Mouse (Mus musculus) spleen, postnatal 36 days (tissue): ENCODE results near the gene Slc36a3.
"Not testable (repeated sequence)": the region's sequence is repeated elsewhere in the genome, so short reads cannot be mapped to it uniquely, and the experiment has no call there.

Experiments
- DNase-seq, 2 experiments: peaks; one replicate each; pipeline ENCODE4 v3.0.0; 2022; ENCODE audit warnings: low spot score in 2 of 2, mixed read lengths in 1 of 2

The Slc36a3 gene

DNA sequence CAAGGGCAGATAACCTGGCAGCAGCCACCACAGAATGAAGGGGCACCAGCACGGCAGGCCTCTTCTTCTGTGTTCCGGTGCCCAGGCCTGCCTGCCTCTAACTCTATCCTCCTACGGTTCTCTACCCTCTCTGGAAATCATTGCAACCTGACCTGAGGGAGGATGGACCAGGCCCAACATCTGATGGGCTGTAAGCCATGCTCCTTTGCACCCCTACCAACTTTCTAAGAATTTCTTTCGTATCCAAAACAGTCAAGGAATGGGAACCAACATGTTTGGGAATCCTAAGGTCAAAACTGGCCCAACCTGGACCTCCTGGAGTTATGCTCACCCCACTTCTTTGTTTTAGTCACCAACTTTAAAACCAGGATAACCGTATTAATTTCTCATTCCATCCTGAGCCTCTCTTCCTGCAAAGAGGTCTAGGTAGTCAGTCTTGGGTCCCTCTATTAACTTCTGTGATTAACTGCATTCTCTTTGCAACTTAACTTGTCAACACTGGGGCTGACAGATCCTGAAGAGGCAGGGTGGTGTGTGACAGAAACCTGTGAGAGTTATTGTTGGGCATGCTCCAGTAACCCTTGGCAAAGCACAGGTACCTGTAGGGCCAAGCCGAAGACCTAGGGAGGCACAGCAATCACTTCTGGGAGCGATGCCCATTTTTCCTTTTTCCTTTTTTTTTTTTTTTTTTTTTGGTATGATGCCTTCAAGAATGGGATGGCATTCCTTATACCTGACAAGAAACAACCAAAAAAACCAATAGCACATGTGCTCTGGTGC lies 41.8 kb downstream of the Slc36a3 start:
- DNase-seq, result no peak

GRCm38 (mm10) chr11:55106636-55107035 lies 44.9 kb downstream of the Slc36a3 start:
- peak; percentile 31 to 34 for DNase-seq

DNA sequence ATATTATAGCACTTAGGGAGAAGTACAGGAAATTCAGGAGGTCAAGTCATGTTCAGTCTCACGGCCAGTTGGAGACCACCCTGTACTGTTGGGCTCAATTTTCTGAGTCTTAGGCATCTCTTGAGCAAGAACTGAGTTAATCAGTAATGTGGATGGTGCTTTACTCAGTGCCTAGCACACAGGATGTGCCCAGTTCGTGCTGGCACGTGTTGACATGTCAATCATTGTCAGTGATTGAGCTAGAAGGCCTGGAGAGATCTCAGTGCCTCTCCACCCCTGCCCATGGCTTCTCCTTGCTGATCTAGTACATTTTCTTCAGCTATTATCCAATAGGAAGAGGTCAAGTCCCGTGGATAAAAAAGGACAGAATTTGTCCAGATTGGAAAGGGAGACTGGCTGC lies 46.1 kb downstream of the Slc36a3 start:
- no peak for DNase-seq

GRCm38 (mm10) chr11:55103229-55103628 lies 48.3 kb downstream of the Slc36a3 start:
- DNase-seq, result no peak

- DNase-seq, result no peak
Measured at GRCm38 (mm10) chr11:55102015-55102414, 49.5 kb downstream of the Slc36a3 start.

- DNase-seq, result peak; percentile 69 to 78
Measured at GRCm38 (mm10) chr11:55099868-55100267, 51.6 kb downstream of the Slc36a3 start.

GRCm38 (mm10) chr11:55099019-55099771 lies 52.3 kb downstream of the Slc36a3 start:
- no peak for DNase-seq

DNA sequence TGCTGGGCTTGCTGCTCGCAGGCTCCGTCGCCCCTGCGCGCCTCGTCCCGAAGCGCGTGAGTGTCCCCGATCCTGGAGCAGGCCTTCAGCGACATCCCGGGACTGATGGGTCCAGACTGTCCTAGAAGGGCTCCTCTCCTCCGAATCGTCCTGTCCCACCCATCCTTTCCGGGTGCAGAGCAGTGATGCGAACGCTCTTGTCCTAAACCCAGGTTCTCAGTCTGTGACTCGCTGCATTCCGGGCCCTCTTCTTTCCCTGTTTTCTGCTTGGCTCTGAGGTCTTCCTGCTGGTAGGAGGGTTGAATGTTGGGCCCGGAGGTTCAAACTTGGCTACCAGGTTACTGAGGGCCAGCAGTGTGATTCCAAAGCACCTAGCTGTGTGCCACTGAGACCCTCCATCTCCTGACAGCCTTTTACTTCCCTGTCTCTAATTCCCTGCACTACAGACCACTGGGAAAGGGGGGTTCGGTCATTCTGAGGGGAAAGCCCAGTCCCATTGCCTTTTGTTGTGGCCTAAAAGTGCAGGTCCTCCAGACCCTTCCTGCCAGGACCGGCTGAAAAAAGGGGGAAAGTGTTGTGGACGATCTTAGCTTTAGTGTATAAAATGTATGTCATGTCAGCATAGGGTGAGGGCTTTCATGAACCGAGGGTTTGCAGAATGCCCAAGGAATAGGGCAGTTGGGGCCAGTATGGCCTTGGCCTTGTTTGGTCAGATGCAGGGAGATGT lies 53.2 kb downstream of the Slc36a3 start:
- DNase-seq, result no peak

- peak; percentile 98 to 99 for DNase-seq
Measured at GRCm38 (mm10) chr11:55097463-55098188, 53.9 kb downstream of the Slc36a3 start, which contains the start of gene Gm2a. Gene Gm2a (plus strand): TSS chr11:55098115.

DNA sequence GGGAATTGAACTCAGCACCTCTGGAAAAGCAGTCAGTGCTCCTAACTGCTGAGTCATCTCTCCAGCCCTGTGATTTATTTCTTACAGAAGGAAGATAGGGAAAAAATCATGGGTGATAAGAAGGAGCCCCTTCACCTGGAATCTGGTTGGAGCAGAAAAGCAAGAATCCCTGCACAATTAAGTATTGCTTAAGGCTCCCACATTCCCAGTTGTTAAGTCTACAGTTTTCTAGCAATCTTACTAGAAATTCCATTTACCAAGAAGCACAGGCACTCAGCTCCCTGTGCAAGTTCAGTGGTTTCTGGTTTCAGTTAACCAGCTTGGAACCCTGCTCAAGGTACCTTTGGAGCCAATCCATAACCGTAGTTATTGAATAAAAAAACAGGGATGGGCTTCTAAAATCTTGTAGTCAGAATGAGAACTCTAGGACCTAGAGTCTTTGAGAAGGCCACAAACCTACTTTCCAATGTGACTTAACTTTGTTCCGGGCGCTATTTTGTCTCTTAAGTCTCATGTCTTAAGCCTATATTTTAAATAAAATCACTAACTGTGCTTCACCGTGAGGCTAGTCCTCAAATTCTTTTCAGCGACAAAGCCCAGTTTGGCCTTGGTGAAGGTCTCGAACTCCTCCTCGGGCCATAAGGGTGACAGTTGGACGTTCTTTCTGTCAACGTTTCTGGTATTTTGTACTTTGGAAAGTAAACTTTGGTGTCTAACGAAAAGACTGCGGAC lies 54.6 kb downstream of the Slc36a3 start:
- DNase-seq, result no peak

DNA sequence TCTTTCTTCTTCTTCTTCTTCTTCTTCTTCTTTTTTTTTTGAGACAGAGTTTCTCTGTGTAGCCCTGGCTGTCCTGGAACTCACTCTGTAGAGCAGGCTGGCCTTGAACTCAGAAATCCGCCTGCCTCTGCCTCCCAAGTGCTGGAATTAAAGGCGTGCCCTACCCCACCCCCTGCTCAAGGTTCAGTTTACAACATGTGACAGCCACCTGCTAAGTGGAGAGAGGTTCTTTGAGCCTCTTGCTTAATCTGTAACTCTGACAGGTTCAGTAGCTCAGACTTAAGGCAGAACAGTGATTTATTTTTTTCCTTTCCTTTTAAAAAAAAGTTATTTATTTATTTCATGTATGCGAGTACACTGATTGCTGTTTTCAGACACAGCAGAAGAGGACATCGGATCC lies 55.2 kb downstream of the Slc36a3 start:
- DNase-seq, result not testable (repeated sequence)

- DNase-seq, result no peak
Measured at GRCm38 (mm10) chr11:55093096-55093495, 58.4 kb downstream of the Slc36a3 start.

DNA sequence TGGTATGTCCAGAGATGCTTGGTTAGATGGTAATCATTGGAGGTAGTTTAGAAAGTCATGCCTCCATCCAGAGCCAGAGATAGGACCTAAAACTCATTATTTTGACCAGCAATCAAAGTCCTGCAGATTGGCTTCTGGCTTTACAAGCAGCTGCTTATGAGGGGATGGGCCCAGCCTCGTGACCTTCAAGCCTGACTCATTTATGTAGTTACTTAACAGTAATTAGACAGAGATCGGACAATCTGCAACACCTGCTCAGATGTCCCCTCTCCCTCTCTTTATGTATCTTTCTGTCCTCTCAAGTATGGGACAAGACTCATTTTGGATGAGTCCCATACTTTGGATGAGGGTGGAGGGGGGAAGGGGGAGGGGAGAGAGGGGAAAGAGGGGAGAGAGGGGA lies 61.6 kb downstream of the Slc36a3 start:
- DNase-seq, result no peak

GRCm38 (mm10) chr11:55087006-55087405 lies 64.5 kb downstream of the Slc36a3 start:
- DNase-seq, result peak in 1 of 2 experiments; percentile 43

- no peak for DNase-seq
Measured at GRCm38 (mm10) chr11:55085396-55085795, 66.1 kb downstream of the Slc36a3 start.

- DNase-seq, result no peak
Measured at GRCm38 (mm10) chr11:55084629-55085028, 66.9 kb downstream of the Slc36a3 start.

DNA sequence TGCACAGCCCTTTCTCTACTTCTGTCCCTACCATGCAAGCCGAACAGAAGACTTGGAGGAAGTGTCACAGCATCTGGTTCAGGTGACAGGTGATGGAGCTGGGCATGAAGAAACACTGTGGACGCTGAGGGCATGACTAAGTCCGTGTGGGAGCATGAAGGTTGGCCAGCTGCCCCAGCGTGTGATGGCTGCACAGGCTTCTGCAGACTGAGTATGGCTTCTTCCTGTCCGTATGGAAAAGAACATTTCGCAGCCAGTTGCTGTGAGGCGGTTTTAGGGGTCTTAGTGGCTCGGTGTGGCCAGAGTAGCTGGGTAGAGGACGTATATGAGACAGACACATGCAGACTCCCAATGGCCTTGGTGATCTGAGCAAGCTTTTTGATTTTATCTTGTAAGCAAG lies 70.3 kb downstream of the Slc36a3 start:
- no peak for DNase-seq

DNA sequence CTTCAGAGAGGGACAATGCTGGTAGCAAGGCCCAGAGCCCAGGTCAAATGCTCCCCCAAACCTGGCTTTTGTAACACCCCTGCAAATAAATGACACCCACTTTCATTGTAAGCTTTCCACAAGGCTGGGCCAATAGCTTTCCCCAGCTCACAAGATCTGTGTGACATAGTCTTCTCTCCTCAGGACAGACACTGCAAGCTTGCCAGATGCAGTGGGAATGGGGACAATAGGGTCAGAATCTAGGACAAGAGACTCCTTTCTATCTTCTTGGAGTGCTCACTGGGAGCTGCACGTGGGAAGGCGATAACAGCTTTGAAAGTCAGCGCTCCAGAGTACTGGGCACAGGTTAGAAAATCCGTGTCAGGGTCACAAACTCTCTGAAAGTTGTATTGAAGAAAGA lies 72.3 kb downstream of the Slc36a3 start:
- no peak for DNase-seq

DNA sequence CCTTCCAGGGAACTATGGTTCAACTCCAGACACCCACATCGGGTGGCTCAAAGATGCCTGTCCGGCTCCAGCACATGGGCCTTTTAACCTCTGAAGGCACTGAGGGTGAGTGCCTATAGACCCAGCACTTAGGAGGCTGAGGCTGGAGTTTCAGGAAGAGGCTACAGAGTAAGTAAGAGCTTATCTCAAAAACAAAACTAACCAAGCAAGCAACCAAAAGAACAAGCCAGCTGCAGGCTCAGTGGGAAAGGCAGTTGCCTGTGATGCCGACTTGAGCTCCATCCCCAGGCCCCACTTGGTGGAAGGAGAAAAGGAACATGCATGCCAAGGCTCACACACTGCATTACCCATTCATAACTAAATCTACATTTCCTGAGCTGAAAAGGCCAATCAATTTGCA lies 73.0 kb downstream of the Slc36a3 start:
- DNase-seq, result no peak

GRCm38 (mm10) chr11:55077331-55078231 lies 73.9 kb downstream of the Slc36a3 start, which contains the start of gene Ccdc69:
Gene Ccdc69 (minus strand): TSS chr11:55078131.
- peak; percentile 68 to 69 for DNase-seq
